Mouse (Mus musculus) cerebellum, adult 2 months (tissue): Measurements from ENCODE around the gene Gm7579.

Experiments
- CTCF ChIP-seq: fragments of 200-500 bp; IDR thresholded peaks from 2 replicates; pipeline ENCODE4 v1.5.1; 2011; ENCODE audit warnings: low read depth, mild to moderate bottlenecking, control low read depth, low read length, moderate library complexity, borderline replicate concordance; ENCODE audit not compliant: insufficient read depth
- POLR2A ChIP-seq: fragments of 200-500 bp; IDR thresholded peaks from 2 replicates; pipeline ENCODE4 v1.6.1; 2011; ENCODE audit warnings: low read length, control low read depth, borderline replicate concordance; ENCODE audit not compliant: insufficient read depth

GRCm38 (mm10) chr7:142169836-142170235 lies 41.8 kb upstream of the Gm7579 start:
- no peak for TF ChIP-seq CTCF
- TF ChIP-seq POLR2A, result no peak
